Mouse (Mus musculus): ENCODE results near the gene Nrxn2.

Nrxn2 gene

GRCm38 (mm10) chr19:6392743-6393393 lies 25.7 kb upstream of the Nrxn2 start:
- no peak for DNase-seq (ENCODE audit: low spot score)

GRCm38 (mm10) chr19:6393637-6394036 lies 24.9 kb upstream of the Nrxn2 start:
- DNase-seq (ENCODE audit: low spot score), result no peak

DNA sequence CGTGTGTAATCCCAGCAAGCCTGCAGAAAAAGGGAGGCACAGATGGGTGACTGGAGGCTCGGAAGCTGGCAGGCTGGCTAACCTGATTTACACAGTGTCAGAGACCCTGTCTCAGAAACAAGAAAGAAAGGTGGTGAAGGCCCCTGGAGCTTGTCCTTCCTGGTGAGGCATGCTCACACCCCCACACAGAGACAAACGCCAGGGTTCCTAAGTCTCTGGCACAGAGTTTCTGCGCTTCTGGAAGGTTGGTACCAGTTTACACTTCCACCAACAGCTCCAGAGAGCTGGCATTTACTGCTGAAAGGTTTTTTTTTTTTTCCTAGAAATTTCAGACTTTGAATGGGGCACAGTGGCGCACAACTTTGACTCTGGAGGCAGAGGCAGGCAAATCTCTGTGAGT lies 22.3 kb upstream of the Nrxn2 start:
- no peak for DNase-seq (ENCODE audit: low spot score)

DNA sequence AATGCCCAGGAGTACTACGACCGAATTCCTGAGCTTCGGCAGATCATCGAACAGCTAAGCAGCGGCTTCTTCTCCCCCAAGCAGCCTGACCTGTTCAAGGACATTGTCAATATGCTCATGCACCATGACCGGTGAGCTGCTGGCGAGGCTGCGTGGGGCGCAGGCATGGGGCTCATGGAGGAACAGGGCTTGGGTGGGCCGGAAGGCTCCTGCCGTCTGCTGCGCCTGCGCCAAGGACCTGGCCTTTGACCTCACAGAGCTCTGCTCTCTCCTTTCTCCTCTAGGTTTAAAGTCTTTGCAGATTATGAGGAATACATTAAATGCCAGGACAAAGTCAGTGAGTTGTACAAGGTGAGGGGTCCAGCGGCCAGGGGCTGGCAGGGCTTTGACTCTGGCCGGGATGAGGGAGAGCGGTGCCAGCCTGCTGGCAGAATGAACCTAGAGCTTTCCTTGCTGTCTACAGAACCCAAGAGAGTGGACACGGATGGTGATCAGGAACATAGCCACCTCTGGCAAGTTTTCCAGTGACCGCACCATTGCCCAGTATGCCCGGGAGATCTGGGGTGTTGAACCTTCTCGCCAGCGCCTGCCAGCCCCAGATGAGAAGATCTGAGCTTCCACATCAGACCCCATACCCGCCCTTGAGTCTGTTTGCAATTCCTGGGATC lies 20.8 kb upstream of the Nrxn2 start:
- DNase-seq (ENCODE audit: low spot score), result no peak

DNA sequence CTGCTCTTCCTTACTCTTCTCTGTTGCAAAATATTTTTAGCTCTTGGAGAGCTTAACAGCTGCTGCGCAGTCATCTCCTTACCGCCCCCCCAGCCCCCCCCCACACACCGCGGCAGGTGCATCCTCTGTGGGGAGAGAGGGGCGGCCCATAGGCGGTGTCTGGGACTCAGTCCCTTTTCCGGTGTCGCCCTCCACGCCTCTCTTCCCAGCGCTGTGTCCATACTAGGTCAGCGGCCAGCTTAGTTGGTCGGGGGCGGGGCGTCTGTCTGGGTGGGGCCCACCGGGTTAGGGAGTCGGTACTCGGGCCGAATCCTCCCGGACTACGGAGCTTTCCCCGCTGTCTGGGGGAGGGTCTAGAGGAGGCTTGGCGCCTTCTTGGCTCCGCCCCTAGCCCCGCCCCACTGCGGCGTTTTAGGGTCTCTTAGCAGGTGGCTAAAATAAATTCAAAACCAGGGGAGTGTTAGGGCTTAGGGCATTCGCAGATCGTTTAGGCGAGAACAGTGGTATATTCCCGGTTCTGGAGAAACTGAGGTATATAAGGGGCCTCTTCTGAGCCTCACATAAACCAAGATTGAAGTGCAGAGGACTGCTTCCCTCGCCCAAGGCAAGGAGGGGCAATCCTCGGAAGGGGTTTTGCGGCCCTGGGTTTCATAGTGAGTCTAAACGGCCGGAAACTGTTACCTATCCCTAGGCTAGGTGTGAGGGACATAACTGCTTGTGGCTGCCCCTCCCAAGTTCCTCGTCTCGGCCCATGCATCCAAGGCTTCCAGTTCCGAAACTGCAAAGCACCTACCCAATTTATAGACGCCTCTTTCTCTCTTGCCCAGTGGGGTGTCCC lies 19.9 kb upstream of the Nrxn2 start:
- peak; percentile 63 for DNase-seq (ENCODE audit: low spot score)

DNA sequence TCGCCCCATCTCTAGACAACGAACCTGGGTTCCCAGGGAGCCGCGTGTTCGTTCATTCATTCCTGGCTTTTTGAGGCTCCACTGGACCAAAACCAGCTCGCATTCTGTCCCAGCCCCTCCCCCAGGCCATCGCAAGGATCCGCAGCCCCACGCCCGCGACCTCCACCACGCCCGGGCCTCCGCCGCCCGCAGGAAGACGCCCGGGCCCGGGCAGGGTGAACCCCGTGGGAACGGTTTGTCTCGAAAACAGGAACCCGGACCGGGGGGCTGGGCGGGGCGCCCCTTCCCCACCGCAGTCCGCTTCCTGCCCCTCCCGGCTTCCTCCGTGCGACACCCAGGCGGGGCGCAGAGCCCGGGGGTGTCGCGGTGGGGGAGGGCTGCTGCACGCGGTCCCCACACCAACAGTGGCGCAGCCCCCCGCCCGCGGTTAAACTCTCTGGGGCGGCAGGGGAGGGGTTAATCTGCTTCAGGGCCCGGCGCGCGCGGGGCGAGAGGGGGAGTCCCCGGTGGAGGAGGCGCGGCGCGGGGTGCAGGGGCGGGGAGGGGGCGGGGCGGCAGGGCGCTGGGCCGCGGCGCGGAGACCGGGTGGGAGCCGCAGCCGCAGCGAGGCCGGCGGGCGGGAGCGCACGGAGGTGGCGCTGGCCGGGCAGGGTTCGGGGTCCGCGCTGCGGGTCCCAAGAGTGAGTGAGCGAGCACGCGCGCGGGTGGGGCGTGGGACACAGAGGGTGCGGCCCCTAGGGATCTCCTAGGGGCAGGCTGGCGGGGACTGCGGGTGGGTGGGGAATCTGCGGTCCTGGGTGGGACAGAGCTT lies 19.0 kb upstream of the Nrxn2 start, which contains the start of gene Rasgrp2:
Gene Rasgrp2, plus strand, starts transcription at position 56 of the 811 bp plus-strand sequence.
- DNase-seq (ENCODE audit: low spot score), result no peak

DNA sequence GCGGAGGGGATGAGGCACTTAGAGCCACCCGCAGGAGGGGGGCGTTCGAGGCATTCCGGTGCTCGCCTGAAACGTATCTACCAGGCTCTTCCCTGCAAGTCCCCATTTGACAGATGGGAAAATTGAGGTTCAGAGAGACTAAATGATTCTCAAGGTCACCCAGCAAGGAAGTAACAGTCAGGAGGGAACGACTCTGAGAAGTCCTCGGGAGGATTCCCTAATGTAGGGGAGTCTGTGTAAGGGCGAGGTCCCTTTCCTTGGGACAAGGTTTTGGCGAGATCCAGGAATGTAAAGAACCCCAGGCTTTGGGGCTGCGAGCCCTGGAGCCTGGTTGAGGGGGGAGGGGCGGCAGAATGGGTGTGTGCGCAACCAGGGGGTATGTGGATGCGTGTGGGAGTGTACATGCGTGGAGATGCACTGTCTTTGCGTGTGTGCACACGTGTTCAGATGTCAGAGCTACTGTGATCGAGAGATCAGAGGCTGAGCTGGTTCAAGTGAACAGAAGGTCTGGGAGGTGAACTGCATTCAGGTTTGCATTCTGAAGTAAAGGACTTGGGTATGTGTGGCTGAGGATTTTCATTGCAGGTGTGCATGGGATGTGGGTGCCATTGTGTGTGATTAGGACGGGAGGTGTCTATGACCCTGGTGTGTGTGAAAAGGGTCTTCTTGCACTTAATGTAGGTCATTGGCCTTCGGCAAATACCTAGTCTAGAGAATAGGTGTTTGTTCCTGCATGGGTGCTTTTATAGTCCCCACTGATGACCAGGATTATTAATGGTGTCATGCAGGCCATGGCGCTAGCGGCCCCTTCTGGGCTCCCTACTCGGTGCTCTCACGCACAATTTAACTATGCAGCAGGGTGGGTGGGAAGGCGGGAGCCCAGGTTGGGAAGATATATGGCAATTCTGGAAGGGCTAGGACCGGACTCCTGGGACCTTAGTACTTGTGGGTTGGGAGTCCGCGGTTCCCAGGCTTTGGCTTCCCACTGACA lies 18.1 kb upstream of the Nrxn2 start:
- no peak for DNase-seq (ENCODE audit: low spot score)

DNA sequence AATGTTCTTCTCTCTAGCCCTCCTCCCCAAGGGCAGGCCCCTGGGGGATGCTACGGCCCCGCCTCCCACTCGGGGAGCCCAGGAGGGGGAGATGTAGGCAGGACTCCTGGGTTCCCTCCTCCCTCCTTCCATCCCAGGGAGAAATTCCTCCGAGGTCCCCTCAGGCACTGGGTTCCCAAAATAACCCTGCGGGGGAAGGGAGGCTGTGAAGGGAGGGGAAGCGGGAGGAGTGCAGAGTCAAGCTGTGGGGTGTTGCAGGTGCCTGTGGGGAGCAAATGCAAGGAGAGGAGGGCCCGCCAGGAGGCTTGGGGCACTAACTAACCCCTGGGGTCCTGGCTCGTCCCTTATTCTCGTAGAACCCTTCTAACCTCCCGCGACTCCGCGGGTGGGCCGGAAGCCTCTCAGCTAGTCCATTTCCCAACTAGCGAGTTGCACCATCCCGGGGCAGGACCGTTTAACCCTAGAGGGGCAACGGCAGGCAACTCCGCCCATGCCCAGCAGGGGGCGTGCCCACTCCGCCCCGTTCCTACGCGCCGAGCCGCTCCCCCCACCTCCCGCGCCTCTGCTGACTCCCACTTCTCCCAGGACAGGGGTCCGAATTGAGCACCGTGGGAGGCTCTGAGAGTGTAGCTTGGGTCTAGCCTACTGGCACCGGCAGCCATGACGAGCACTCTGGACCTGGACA lies 17.3 kb upstream of the Nrxn2 start:
- DNase-seq (ENCODE audit: low spot score), result peak; percentile 81

DNA sequence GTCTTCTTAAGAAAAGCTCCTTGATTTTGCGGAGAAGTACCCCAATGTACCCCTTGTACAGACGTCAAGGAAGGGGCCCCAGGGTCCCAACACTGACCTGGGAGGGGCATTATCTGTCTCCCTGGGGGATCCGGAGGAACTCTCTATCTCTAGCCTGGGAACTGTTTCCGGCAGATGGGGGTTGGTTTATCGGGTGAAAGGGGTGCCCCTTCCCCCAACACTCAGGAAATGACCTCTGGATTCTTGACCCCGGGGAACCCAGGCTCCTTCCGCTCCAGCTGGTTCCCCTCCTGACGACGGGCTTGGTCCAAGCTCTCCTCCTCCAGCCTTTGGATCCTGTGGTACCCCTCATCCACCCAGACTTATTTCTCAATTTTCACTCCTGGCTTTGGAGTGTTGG lies 16.6 kb upstream of the Nrxn2 start:
- DNase-seq (ENCODE audit: low spot score), result no peak

DNA sequence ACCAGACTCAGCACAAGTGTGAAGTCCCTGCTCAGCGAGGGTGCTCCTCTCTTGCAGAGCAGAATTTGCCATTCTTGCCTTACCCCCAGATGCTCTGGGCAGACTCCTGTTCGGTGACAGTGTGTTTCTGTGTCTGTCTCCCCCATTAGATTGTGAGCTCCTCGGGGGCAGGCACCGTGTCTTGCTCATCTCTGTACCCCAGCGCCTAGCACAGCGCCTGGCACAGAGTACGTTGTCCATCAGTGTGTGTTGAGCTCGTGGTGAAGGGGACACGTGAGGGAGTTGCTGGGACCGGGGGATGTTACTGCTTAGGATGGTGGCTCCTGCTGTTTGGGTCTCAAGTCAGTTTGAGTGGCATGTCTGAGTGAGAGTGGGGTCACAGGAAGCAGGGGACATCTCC lies 14.7 kb upstream of the Nrxn2 start:
- DNase-seq (ENCODE audit: low spot score), result no peak

DNA sequence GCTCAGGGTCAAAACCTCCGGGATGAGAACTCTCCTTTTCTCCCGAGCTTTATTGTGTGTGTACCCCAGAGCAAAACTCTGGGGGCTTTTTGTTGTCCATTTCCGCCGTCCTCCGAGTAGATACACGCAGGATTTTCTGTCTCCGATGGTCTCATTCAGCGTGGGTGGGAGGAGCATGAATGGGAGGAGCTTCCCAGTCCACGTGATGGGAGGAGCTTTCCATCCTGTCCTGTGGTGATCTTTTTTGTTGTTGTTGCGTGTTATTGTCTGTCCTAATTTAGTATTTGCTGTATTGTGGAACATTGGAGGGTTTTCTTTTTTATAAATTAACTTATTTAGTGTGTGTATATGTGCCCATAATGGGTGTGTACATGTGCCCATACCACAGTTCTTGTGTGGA lies 13.1 kb upstream of the Nrxn2 start:
- no peak for DNase-seq (ENCODE audit: low spot score)

- no peak for DNase-seq (ENCODE audit: low spot score)
Measured at GRCm38 (mm10) chr19:6407109-6407508, 11.4 kb upstream of the Nrxn2 start.

DNA sequence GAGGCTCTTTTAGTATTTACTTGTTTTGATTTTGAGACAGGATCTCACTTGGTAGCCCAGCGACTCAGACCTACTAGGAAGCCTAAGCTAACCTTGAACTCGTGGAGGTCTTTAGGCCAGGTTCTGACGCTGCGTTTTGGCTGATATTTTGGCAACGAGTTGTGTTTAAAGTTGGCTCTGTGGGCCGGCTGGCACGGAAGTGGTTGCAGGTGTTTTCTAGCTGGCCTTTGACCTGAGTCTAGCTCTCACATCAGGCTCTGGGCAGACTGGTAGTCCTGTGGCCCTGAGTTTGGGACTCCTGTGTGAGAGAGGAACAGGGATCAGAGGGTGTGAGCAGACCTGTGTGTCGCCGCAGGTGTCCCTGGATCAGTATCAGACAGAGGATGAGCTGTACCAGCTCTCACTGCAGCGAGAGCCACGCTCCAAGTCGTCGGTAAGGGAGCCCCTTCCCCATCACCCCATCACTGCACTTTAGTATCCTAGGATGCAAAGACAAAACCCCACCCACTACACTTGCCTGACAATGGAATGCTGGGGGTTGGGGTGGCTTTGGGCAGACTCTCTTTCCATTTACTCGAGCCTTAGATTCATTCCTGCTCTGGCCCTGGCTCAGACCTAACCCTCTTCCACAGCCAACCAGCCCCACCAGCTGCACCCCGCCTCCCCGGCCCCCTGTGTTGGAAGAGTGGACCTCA lies 10.6 kb upstream of the Nrxn2 start:
- DNase-seq (ENCODE audit: low spot score), result no peak

DNA sequence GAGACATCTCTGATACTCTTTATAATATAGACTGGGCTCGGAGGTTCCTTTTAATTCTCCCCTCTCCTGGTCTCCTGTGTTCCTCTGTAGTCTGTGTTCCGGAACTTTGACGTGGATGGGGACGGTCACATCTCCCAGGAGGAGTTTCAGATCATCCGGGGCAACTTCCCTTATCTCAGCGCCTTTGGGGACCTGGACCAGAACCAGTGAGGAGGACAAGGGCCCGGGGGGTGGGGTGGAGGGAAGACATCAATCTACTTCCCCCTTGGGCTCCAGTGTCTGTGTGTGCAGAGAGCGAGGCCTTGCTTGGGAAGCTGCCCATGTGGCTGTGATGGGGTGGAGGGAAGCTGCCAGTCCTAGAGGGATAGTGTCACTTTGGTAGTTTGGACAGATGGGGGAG lies 9.8 kb upstream of the Nrxn2 start:
- no peak for DNase-seq (ENCODE audit: low spot score)

DNA sequence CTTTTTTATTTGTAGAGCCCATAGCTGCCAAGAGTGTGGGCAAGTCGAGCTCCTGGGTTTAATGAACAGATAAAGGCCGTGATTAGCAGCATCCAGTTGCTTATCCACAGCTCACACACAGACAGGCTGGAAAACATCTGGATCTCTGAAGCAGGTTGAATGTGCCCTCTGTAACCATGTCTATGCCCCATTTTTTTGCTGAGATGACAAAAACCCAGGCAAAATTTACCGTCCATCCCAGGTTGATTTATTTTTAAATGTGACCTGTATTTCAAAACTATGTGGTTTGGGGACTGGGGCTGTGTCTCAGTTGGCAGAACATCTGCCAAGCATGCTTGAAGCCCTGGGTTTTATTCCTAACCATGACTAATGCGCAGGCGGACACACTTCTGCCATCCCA lies 9.4 kb upstream of the Nrxn2 start:
- DNase-seq (ENCODE audit: low spot score), result no peak

DNA sequence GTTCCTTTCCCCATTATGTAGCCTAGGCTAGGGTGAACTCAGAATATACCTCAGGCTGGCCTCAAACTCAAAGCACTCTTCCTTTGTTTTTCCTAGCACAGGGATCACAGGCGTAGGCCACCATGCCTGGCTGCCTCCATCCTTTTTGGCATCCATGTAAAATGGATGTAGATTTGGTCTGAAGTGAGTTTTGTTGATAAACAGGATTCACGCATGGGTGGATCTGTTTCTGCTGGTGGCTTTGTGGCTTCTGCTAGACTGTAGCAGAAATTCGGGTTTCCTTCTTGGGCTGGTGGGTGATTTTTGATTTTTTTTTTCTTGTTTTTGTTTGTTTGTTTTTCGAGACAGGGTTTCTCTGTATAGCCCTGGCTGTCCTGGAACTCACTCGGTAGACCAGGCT lies 8.6 kb upstream of the Nrxn2 start:
- no peak for DNase-seq (ENCODE audit: low spot score)

DNA sequence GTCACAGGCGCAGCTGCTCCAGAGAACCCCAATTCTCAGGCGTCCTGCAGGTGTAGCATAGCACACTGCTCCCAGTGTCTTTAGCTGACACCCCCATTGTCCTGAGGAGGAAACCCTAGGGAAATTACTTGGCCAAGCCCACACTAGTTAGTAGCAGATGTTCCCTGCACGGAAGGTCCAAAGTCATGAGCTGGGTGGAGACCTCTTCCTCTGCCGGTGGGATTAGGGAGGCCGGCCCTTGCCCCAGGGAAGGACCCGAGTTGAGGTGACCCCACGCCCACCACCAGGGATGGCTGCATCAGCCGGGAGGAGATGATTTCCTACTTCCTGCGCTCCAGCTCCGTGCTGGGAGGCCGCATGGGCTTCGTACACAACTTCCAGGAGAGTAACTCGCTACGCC lies 5.7 kb upstream of the Nrxn2 start:
- no peak for DNase-seq (ENCODE audit: low spot score)

DNA sequence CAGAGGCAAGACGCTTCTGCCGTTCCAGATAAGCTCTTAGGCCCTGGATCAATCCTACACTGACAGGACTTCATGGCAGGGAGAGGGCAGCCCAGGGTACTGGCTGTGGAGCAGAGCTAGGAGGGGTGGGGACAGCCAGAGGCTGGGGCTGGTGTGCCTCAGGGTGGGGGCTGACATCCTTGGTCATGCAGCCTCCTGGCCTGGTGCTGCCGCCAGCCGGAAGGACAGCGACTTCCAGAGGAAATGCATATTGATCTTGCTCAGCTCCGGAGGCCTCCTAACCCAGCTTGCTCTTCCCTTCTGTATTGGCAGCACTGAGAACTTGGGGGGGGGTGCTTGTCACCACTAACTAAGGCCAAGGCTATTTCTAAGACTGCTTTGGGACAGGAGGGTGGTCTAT lies 3.1 kb upstream of the Nrxn2 start:
- no peak for DNase-seq (ENCODE audit: low spot score)

- DNase-seq (ENCODE audit: low spot score), result peak; percentile 73
Measured at GRCm38 (mm10) chr19:6416124-6416770, 2.3 kb upstream of the Nrxn2 start.

Measured in embryo, embryonic 10 days (tissue).